Mouse (Mus musculus): ENCODE measurements around the gene Ntng2.

Gene Ntng2

DNA sequence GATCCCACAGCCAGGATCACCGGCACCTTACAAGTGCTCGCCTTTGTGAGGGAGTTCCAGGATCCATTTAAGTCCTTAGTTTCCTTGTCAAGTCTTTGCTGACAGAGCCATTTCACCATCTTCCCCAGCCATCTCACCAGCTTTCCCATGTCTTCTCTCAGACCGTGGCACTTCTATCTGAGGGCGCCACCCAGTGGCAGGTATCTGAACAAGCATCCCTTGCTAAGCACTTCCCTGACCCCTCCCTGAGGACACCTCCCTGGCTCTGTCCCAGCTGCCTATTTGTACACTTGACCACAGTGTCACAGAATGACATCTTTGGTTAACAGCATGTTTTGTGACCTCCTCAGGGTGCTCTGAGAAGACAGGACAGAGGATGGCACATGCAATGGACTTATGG, 15.2 kb downstream of the Ntng2 start:
- peak in 1 of 2 experiments; percentile 32 for DNase-seq (ENCODE audit: low read depth in 2 of 2, low spot score in 2 of 2)

DNA sequence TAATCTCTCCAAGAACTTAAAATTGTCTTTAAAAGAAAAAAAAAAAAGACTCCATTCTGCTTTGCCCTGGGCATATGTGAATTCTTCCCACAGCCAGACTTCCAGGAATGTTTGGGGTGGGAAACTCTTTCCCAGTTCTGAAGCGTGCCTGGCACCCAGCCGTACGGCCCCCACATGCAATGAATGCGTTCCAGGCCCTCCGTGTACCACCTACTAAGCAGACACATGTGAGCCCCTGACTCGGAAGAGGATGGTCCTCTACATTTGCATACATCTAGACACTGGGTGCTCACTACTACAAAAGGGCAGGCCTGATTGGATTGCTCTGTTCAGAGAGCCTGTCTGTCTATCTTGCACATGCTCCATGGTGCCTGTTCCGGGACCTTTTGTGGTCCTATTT, 17.0 kb downstream of the Ntng2 start:
- no peak for DNase-seq (ENCODE audit: low read depth in 2 of 2, low spot score in 2 of 2)

DNA sequence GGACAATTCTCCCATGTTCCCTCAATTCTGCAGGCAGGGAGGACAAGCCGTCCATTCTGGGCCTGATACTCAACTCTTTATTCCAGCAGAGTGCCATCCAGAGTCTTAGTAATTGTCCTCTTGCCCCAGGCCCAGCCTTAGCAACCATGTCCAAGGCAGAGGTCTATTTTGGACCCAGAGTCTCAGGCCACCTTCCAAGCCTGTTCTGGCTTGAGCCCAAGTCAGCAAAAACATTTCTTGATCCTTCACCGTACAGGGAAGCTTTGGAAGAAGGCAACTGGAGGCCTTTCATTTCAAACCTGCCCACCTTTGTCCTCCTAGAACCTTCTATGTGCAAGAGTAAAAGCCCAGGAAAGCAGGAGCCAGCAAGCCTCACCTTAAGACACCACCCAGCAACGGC, 17.8 kb downstream of the Ntng2 start:
- no peak for DNase-seq (ENCODE audit: low read depth in 2 of 2, low spot score in 2 of 2)

DNA sequence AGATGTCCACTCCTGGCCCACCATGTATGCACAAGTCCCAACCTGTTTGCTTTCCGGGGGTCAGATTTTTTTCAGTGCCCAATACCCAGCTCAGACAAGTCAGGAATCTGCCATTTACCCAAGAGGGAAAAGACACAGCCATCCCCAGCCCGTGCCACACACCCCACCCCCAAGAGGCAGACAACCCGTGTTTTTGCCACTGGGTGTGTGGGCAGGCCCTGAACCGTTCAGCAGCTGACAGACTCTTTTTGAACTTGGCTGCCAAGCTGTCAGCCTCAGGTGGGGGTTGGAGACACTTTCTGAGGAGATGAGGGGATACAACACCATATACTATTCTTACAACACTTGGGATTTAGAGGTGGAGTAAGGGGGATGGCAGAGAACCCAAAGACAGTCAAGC, 18.8 kb downstream of the Ntng2 start:
- no peak for DNase-seq (ENCODE audit: low read depth in 2 of 2, low spot score in 2 of 2)

DNA sequence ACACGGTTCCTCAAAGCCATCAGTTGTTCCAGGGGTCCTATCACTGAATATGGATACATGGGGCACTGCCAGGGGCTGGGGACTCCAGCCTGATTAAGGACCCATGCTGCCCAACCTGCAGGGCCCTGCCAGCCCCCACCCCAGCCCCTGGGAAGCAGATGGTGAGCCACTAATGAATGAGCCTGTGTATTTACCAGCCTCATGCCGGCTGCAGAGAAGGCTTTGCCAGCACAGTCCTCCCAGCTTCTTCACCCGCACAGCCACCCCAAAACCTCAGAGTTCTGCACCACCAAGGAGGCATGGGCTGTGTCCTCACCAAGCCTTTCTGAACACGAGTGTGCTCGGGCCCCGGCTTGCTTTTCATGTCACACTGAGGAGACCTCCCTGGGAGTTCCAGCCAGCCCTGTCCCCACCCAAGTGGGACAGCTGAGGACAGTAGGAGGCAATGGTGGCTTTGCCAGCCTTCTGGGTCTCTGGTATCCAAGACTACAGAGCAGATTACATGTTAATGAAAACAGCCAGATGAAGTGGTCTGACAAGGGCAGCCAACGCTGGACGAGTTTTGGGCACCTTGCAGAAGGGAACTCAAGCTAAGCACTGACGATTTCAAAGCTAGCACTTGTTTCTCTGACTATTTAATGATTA, 22.5 kb downstream of the Ntng2 start:
- no peak for DNase-seq (ENCODE audit: low read depth in 2 of 2, low spot score in 2 of 2)

GRCm38 (mm10) chr2:29226671-29227070, 26.1 kb downstream of the Ntng2 start:
- no peak for DNase-seq (ENCODE audit: low read depth in 2 of 2, low spot score in 2 of 2)

GRCm38 (mm10) chr2:29223591-29224262, 29.1 kb downstream of the Ntng2 start:
- DNase-seq (ENCODE audit: low read depth in 2 of 2, low spot score in 2 of 2): no peak

DNA sequence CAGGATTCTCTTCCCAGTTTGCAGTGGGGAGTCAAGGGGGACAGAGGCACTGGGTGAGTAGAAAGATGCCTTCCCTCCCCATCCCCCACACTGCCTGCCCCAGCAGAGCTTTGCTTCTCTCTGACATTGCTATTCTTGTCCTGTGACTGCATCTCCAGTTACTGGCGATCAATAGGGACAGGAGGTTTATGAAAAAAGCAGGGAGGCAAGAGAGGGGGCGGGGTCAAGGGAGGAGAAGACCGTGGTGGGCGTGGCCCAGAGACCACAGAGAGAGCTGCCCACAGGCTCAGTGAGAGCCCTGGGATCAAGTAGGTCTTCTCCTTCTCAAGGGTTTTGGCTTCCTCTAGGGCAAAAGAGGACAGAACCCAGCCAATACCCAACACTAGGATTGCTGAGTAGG, 30.5 kb downstream of the Ntng2 start:
- no peak for DNase-seq (ENCODE audit: low read depth in 2 of 2, low spot score in 2 of 2)

- DNase-seq (ENCODE audit: low read depth in 2 of 2, low spot score in 2 of 2): no peak
These were observed 34.0 kb downstream of the Ntng2 start for GRCm38 (mm10) chr2:29218831-29219230.

GRCm38 (mm10) chr2:29217897-29218296, 34.9 kb downstream of the Ntng2 start:
- DNase-seq (ENCODE audit: low read depth in 2 of 2, low spot score in 2 of 2): no peak

DNA sequence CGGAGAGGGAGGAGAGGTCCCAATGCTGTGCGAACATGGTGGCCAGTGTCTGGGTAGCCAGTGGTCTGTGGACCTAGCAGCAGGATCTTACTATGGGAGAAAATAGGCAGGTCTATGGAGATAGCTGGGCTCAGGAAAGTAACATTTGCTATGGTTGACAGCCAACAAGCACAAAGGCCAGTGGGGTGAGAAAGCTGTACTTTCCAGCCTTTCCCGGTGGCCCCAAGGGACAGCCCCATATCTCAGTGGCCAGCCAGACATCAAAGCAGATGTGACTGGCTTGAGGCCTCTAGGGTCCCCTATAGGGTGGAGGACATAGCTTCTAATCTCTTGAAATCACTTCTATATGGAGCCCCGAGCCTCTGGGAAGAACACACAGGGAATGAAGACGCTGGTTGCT, 35.8 kb downstream of the Ntng2 start:
- no peak for DNase-seq (ENCODE audit: low read depth in 2 of 2, low spot score in 2 of 2)

DNA sequence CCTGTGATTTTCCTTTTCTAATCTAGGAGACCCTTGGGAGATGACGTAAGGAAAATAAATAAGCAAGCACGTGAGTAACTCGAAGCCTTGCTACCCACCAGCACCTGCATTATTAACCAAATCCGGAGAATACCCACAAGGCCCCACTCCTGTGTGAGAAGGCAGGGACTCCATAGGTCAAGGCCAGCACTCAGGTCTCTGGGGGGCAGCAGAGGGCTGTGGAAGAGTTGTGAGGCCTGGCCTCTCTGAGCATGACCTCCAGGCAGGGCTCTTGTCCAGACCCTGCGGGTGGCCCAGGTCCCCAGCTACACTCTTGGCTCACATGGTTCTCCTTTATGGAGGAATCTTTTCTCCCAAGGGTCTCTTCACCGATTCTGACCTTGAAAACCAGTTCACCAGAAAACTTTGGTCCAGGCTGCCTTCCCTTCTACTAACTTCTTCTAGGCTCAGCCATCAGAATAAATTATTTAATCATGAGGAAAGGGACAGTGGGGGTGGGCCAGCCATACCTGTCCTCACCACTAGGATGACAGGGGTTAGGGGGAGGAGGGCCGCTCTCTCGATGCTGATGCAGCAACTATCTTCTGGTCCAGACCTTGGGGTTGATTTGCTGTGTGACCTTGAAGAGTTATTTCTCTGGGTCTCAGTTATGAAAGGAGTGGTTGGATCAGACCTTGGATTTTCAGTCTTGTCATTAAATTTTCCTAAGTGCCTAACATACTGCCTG, 36.4 kb downstream of the Ntng2 start:
- no peak for DNase-seq (ENCODE audit: low read depth in 2 of 2, low spot score in 2 of 2)

GRCm38 (mm10) chr2:29206156-29206555, 46.6 kb downstream of the Ntng2 start:
- DNase-seq (ENCODE audit: low read depth in 2 of 2, low spot score in 2 of 2): no peak

DNA sequence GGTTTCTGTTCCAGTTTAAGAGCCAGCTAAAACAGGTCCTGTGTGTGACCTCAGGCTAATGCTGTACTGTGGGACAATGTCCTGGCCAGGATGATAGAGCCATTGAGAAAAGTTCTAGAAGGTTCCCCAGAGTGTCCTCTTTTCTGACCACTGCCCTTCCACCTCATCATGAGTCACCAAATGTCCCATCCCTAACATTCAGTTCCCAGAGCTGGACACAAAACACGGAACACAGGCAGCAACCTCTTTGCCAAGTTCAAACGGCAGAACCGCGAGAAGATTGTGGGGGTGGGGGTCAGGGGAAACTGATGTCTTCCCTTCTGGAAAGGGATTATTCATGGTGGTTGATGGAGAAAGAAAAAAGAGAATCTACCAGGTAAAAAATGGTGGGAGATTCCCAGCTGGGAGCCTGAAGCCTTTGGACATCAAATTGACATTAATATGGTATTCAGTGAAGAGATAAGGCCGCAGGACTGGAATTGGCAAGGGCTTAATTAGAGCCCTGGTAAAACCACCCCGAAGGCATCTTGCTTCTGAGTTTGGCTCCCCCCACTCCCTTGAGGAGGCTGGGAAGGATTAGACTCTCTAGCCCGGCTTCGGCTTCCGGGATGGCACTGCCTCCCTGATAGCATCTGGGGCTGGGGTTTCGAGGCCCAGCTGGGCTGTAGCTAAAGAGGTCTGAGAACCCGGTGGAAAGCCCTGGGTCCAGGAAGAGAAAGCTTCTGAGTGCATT, 51.4 kb downstream of the Ntng2 start:
- DNase-seq (ENCODE audit: low read depth in 2 of 2, low spot score in 2 of 2): no peak

GRCm38 (mm10) chr2:29199909-29200308, 52.9 kb downstream of the Ntng2 start:
- peak; percentile 26 to 34 for DNase-seq (ENCODE audit: low read depth in 2 of 2, low spot score in 2 of 2)

DNA sequence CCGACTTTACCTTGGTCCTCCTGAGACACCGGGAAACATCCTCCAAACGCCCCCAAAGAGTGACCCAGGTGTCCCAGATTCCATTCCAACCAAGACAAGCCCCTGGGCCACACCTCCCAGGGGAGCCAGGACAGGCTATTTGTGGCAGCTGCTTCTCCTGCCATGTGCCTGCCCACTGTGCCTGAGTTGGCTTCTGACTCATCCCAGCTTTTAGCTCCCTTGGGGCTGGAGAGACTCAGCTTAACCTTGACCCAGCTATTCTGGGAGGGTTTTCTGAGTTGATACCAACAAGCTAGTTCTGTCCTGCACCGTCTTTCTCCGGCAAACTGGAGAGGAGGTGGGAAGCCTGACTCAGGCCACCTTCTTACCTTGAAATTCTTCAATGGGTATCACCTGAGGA, 54.4 kb downstream of the Ntng2 start:
- DNase-seq (ENCODE audit: low read depth in 2 of 2, low spot score in 2 of 2): no peak

- DNase-seq (ENCODE audit: low read depth in 2 of 2, low spot score in 2 of 2): no peak
These were observed 56.0 kb downstream of the Ntng2 start for GRCm38 (mm10) chr2:29196844-29197243.

- peak; percentile 78 to 85 for DNase-seq (ENCODE audit: low read depth in 2 of 2, low spot score in 2 of 2)
These were observed 58.0 kb downstream of the Ntng2 start for GRCm38 (mm10) chr2:29194547-29195463.

DNA sequence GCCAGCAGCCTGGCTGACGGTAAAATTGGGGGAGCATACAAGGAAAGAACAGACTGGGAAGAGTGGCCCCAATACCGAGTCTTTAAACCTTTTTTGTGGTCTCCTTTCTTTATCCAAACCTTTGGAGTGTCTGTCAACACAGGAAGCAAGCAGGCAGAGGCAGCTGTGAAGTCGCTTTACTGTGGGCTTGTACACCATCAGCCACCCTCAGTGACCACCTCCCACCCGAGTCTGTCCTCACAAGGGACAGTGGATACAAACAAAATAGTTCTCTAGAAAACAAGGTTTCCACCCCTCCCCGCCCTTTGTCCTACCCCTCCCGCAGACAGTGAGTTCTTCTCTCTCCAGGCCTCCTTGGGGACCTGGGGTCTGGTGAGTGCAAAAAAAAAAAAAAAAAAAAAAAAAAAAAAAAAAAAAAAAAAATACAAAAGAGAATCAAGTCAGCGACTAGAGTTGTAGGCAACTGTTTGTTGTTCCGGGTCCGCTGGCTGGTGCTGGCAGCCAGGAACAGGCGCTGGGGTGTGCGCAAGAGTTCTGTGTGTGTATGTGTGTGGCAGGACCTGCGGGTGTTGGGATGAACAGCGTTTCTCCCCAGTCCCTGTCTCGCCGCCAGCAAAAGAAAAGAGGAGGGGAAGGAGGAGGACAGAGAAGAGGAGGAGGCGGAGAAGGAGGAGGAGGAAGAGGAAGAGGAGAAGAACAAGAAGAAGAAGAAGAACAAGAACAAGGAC, 58.8 kb downstream of the Ntng2 start:
- no peak for DNase-seq (ENCODE audit: low read depth in 2 of 2, low spot score in 2 of 2)

All from CD8-positive naive resting alpha-beta T cell, adult 2 months (primary cell).